Mouse (Mus musculus): Measurements from ENCODE around the gene Fam114a2. TPM values are rescaled to one million over a fixed set of nuclear protein-coding genes. Genes with fewer than 3 reads are reported as not detected.
"Not testable (repeated sequence)": the region's sequence is repeated elsewhere in the genome, so short reads cannot be mapped to it uniquely, and the experiment has no call there.

Fam114a2 gene
- 47.9 and 71.4 TPM in 2 replicates for polyA plus RNA-seq (2014; fragmentation: Nextera tagmentation; extraction: Ambion mirVana)

DNA sequence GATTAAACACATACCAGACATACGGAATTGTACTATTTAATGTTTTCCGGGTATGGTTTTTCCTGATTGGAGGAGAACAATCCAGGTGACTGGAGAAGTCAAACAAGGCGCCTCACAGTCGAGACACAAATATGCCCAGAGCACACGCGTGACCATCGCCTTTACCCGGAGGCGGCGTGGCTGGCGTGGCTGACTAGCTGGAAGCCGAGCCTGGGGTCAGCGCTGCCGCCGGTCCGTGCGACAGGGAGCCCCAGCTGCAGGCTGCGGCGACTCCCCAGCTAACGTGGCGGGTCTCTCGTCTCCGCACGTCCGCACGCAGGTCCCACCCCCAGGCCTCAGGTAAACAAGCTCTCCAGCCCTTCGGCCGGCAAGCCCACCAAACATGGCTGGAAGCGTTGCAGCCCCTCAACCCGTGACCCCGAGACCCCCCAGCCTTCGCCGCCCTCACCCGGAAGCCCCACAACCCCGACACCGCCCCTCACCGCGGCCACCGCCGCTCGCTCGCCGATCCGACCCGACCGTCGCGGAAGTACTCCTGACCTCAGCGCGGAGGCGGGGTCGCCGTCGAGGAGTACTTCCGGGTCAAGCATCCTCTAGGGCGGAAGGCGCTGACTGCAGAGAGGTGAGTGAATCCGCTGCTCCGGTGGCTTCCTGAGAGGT lies at the start of gene Fam114a2, which contains the start of gene Mfap3:
Fam114a2 (minus strand) TSS at position 527 of the 660 bp plus-strand sequence.
Mfap3 (plus strand) TSS at position 574 of the 660 bp plus-strand sequence.
- H3K9ac ChIP-seq (ENCODE audit: low read depth, low read length): peak within 1 kb of the TSS; percentile 81
- WGBS: under 1% methylated on average over 58 of the region's 59 CpGs
- no peaks in the 10 kb centered on the region for H3K9me3 ChIP-seq (ENCODE audit: control insufficient read depth, low read length)
- peak; percentile 96 for ATAC-seq (ENCODE audit: low FRiP score, low TSS enrichment)
- peak within 1 kb of the TSS; percentile 74 for H3K4me3 ChIP-seq (ENCODE audit: low read length)
- peaks cover 15% of the 10 kb centered on the region for H3K4me1 ChIP-seq (ENCODE audit: control insufficient read depth, insufficient read depth, low read length)
- H3K27me3 ChIP-seq (ENCODE audit: control insufficient read depth, insufficient read depth, low read length): no peaks in the 10 kb centered on the region
- H3K27ac ChIP-seq (ENCODE audit: low read depth, low read length): peak within 1 kb of the TSS; percentile 49
- peaks cover 8% of the 10 kb centered on the region; the same call in 1 of the 2 replicates for H3K36me3 ChIP-seq (ENCODE audit: control insufficient read depth, insufficient read depth, low read length)
- H3K4me2 ChIP-seq (replicated peaks; ENCODE audit: low read depth, low read length): peak within 1 kb of the TSS; percentile 40

DNA sequence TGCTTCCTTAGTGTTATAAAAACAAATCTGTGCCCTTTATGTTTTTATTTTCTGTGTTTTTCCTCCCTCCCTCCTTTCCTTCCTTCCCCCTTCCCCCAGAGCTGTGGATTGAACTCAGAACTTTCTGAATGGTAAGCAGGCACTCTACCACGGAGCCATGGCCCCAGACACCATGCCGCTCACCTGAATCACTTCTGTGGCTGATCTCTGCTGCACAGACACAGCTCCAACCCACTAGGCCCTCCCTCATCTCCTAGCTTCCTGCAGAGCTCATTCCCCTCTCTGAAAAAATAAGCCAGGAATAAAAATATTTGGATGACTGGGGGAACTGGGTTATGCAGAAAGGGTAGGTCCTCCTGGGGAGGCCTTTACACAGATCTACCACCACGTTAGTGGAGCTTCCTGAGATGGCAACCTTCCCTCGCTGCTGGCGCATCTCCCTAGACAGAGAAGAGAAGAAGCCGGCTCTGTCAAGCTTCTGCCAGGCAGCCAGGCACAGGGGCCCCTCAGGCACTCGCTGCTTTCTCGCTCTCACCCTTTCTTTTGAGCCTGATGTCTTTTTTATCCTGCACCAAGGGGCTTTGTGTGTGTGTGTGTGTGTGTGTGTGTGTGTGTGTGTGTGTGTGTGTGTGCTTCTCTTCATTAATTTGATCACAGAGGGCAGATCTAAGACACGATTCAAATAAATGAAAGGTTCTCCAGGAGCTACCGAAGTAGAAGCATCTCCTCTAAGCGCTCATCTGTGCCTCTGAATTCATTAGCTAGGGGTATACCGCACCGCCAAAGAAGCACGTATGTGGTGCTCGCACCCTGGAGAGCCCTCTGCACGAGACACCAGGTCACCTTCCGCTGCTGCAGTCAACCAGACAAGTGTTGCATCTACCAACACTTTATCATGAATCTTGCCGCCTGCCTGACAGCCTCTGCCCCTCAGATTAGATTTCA lies 47.9 kb upstream of the Fam114a2 start:
- Histone ChIP-seq H3K4me2 (replicated peaks; ENCODE audit: low read depth, low read length) (no peak overlapping the region), H3K9ac (ENCODE audit: low read depth, low read length) (no peak overlapping the region), H3K36me3 (ENCODE audit: control insufficient read depth, insufficient read depth, low read length) (no peaks in the 10 kb centered on the region), H3K9me3 (ENCODE audit: control insufficient read depth, low read length) (no peaks in the 10 kb centered on the region), H3K4me1 (ENCODE audit: control insufficient read depth, insufficient read depth, low read length) (no peaks in the 10 kb centered on the region), H3K27me3 (ENCODE audit: control insufficient read depth, insufficient read depth, low read length) (no peaks in the 10 kb centered on the region), H3K27ac (ENCODE audit: low read depth, low read length) (no peak overlapping the region), H3K4me3 (ENCODE audit: low read length) (no peak overlapping the region)
- WGBS: 39% methylated on average over 18 of the region's 18 CpGs
- no peak for ATAC-seq (ENCODE audit: low FRiP score, low TSS enrichment)

DNA sequence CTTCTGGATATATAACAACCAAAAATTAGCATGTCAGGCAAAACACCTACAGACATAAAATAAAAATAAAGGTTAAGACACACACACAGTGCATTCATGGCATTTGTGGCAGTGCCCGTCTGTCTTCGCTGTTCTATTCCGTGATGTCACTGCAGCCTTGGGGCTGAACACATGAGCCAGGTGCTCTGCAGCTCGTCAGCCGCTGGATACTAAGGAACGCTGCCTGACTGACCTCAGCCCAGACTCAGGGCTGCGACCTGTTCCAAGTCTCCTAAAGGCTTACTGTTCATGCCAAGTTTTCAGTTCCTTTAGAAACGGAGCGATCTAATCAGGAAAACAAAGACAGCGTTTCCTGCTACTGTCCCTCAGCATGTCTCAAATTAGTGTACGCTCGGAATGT lies 46.1 kb upstream of the Fam114a2 start:
- Histone ChIP-seq H3K36me3 (ENCODE audit: control insufficient read depth, insufficient read depth, low read length) (no peaks in the 10 kb centered on the region), H3K4me3 (ENCODE audit: low read length) (no peak overlapping the region), H3K27ac (ENCODE audit: low read depth, low read length) (no peak overlapping the region), H3K27me3 (ENCODE audit: control insufficient read depth, insufficient read depth, low read length) (no peaks in the 10 kb centered on the region), H3K4me1 (ENCODE audit: control insufficient read depth, insufficient read depth, low read length) (no peaks in the 10 kb centered on the region), H3K4me2 (replicated peaks; ENCODE audit: low read depth, low read length) (no peak overlapping the region), H3K9ac (ENCODE audit: low read depth, low read length) (no peak overlapping the region), H3K9me3 (ENCODE audit: control insufficient read depth, low read length) (no peaks in the 10 kb centered on the region)
- WGBS: 70% methylated on average over 12 of the region's 12 CpGs
- no peak for ATAC-seq (ENCODE audit: low FRiP score, low TSS enrichment)

DNA sequence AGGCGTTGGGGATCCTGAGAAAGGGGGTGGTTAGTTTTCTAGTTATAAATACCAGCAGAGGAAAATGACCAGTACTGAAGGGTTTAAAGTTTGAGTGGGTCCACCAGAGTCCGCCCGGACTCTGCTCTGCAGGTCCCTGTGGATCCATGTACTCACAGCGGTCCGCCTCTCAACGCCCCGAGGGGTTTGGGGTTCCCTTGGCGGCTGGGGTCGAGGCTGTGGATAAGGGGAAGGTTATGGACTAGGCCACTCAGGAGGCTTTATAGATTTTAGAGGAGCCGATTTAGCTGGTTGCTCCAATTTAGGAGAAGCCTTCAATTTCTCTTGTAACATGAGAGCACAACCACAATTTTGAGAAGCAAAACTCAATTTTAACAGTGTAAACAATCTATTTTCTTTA lies 39.5 kb upstream of the Fam114a2 start:
- not testable (repeated sequence) for H3K9ac ChIP-seq (ENCODE audit: low read depth, low read length); H3K36me3 ChIP-seq (ENCODE audit: control insufficient read depth, insufficient read depth, low read length); H3K9me3 ChIP-seq (ENCODE audit: control insufficient read depth, low read length); H3K27me3 ChIP-seq (ENCODE audit: control insufficient read depth, insufficient read depth, low read length); H3K27ac ChIP-seq (ENCODE audit: low read depth, low read length); H3K4me1 ChIP-seq (ENCODE audit: control insufficient read depth, insufficient read depth, low read length); H3K4me3 ChIP-seq (ENCODE audit: low read length); ATAC-seq (ENCODE audit: low FRiP score, low TSS enrichment); H3K4me2 ChIP-seq (replicated peaks; ENCODE audit: low read depth, low read length)
- 80% methylated on average over 9 of the region's 10 CpGs for WGBS

DNA sequence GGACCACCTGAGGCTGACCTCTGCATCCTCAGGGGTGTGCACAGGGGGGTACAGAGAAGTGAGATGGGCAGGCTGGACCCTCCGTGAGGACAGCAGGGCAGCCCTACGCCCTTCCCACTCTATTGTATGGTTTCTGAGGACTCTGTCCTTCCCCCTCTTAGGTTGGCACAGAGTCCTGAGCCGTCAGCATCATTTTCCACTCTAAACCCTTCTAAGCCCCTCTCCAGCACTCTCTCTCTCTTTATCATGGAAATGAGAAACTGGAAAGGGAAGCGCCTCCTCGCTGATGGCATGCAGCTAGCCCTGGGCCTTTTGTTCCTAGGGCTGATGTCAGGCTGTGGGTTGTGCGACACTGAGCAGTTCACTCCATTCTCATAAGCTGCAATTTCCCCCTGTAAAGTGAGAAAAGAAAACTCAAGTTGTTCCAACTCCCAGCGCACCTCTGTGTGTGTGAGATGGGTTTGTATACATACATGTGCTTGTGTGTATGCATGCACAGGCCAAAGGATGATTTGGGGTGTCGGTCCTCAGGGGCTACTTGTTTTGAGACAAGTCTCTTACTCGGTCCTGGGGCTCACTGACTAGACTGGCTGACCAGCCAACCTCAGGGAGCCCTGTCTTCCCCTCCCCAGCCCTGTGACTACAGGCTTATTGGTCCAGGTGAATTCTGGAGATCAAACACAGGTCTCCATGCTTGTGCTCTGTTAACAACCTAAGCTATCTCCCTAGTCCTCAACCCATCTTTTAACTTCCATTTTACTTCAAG lies 34.8 kb upstream of the Fam114a2 start:
- peaks cover 2% of the 10 kb centered on the region; the same call in 1 of the 2 replicates for H3K4me1 ChIP-seq (ENCODE audit: control insufficient read depth, insufficient read depth, low read length)
- no peaks in the 10 kb centered on the region for H3K9me3 ChIP-seq (ENCODE audit: control insufficient read depth, low read length)
- 65% methylated on average over 9 of the region's 9 CpGs for WGBS
- H3K4me3 ChIP-seq (ENCODE audit: low read length): no peak overlapping the region
- no peaks in the 10 kb centered on the region for H3K27me3 ChIP-seq (ENCODE audit: control insufficient read depth, insufficient read depth, low read length)
- no peak overlapping the region for H3K4me2 ChIP-seq (replicated peaks; ENCODE audit: low read depth, low read length)
- H3K36me3 ChIP-seq (ENCODE audit: control insufficient read depth, insufficient read depth, low read length): no peaks in the 10 kb centered on the region
- ATAC-seq (ENCODE audit: low FRiP score, low TSS enrichment): no peak
- no peak overlapping the region for H3K9ac ChIP-seq (ENCODE audit: low read depth, low read length)
- H3K27ac ChIP-seq (ENCODE audit: low read depth, low read length): no peak overlapping the region

DNA sequence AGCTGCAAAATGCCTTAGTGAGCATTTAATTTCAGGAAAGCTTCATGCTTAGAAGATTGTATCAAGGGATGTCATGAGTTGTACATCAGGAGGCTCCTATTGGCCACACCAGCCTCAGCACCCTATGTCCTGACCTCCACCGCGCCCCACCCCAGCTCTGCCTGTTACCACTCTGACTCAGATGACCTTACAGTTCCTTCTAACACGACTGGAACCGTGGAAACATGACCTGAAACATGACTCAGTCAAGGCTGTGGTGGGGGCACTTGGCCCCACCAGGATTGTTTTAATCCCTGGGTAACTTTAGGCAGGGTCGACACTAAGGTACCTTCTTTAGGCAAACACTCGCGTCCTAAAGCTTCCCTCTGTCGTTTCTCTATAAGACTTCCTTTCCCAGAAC lies 32.6 kb upstream of the Fam114a2 start:
- Histone ChIP-seq H3K27me3 (ENCODE audit: control insufficient read depth, insufficient read depth, low read length) (no peaks in the 10 kb centered on the region), H3K4me3 (ENCODE audit: low read length) (no peak overlapping the region), H3K4me2 (replicated peaks; ENCODE audit: low read depth, low read length) (no peak overlapping the region), H3K9me3 (ENCODE audit: control insufficient read depth, low read length) (no peaks in the 10 kb centered on the region), H3K4me1 (ENCODE audit: control insufficient read depth, insufficient read depth, low read length) (peaks cover 2% of the 10 kb centered on the region; the same call in 1 of the 2 replicates), H3K9ac (ENCODE audit: low read depth, low read length) (no peak overlapping the region), H3K36me3 (ENCODE audit: control insufficient read depth, insufficient read depth, low read length) (no peaks in the 10 kb centered on the region), H3K27ac (ENCODE audit: low read depth, low read length) (no peak overlapping the region)
- no peak for ATAC-seq (ENCODE audit: low FRiP score, low TSS enrichment)
- 83% methylated on average over 8 of the region's 8 CpGs for WGBS

DNA sequence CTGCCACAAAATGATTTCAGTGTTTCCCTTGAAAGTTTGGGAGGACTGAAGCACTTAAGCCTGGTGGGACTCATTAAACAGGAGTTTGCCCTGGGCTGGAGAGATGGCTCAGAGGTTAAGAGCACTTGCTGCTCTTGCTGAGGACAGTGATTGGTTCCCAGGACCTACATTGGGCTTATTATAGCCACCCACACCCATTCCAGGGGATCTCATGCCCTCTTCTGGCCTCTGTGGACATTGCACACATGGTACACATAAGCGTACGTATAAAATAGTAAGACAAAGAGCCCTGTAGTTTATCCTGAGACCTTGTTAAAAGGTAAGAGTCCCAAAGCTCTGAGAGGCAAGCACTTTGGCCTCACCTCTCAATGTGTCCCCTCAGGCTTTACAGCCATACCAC lies 31.8 kb upstream of the Fam114a2 start:
- Histone ChIP-seq H3K27ac (ENCODE audit: low read depth, low read length) (no peak overlapping the region), H3K9ac (ENCODE audit: low read depth, low read length) (no peak overlapping the region), H3K27me3 (ENCODE audit: control insufficient read depth, insufficient read depth, low read length) (no peaks in the 10 kb centered on the region), H3K4me3 (ENCODE audit: low read length) (no peak overlapping the region), H3K4me2 (replicated peaks; ENCODE audit: low read depth, low read length) (no peak overlapping the region), H3K36me3 (ENCODE audit: control insufficient read depth, insufficient read depth, low read length) (no peaks in the 10 kb centered on the region), H3K4me1 (ENCODE audit: control insufficient read depth, insufficient read depth, low read length) (peaks cover 2% of the 10 kb centered on the region; the same call in 1 of the 2 replicates), H3K9me3 (ENCODE audit: control insufficient read depth, low read length) (no peaks in the 10 kb centered on the region)
- WGBS: 91% methylated on average over 2 of the region's 2 CpGs
- no peak for ATAC-seq (ENCODE audit: low FRiP score, low TSS enrichment)

DNA sequence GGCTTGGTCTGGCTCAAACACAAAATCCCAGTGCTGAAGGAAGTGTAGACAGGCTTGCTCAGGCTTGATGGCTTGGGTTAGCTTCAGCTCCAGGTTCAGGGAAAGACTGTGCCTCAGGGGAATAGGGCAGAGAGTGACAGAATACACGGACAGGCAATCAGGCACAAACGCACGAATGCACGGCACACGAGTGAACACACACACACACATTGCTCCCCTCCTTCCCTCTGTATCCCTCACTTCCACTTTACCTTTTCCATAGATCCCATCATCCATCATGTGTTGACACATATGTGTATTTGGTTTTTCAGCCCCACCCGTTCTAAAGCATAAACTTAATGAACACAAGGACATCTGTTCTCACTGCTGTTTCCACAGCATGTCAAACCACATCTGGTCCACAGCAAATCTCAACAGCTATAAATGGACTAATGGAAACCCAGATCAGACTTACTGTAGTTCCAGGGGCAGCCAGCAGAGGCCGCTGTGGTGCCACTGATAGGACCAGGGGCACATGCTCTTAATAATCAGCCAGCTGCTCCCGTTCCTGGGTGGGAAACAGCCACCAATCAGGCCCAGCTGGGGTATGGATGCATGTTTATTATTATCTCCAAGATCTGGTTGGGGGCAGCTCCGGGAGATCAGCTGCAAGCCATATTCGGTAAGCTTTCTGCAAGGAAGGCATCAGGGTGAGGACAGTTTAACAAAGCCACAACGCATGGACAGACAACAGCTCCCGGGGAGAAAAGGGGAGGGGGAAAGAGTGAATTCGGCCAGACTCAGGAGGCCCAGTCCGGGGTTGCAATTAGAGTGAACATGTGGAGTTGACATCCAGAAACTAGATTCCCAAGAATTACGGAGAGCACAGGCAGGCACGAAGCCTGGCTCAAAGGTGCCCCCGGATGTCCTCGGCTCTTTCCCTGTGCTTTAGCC lies 30.5 kb upstream of the Fam114a2 start:
- peaks cover 2% of the 10 kb centered on the region; the same call in 1 of the 2 replicates for H3K4me1 ChIP-seq (ENCODE audit: control insufficient read depth, insufficient read depth, low read length)
- no peak overlapping the region for H3K9ac ChIP-seq (ENCODE audit: low read depth, low read length)
- ATAC-seq (ENCODE audit: low FRiP score, low TSS enrichment): peak; percentile 77
- H3K27ac ChIP-seq (ENCODE audit: low read depth, low read length): no peak overlapping the region
- no peaks in the 10 kb centered on the region for H3K9me3 ChIP-seq (ENCODE audit: control insufficient read depth, low read length)
- H3K4me3 ChIP-seq (ENCODE audit: low read length): no peak overlapping the region; the same call in 1 of the 2 replicates
- H3K4me2 ChIP-seq (replicated peaks; ENCODE audit: low read depth, low read length): peak overlapping the region; percentile 36
- 36% methylated on average over 18 of the region's 18 CpGs for WGBS
- no peaks in the 10 kb centered on the region for H3K36me3 ChIP-seq (ENCODE audit: control insufficient read depth, insufficient read depth, low read length)
- no peaks in the 10 kb centered on the region for H3K27me3 ChIP-seq (ENCODE audit: control insufficient read depth, insufficient read depth, low read length)

All from kidney, embryonic 14.5 days (tissue).